Mouse (Mus musculus): Measurements from ENCODE around the gene Hist1h4f. TPM values are rescaled to one million over a fixed set of nuclear protein-coding genes. Genes with fewer than 3 reads are reported as not detected.

The Hist1h4f gene
- polyA plus RNA-seq, 1 experiment from 2014 or later = 1.1 TPM

- peak overlapping the region; percentile 97 for H3K27ac ChIP-seq (ENCODE audit: low read depth)
- H3K9me3 ChIP-seq (ENCODE audit: low read length) = no peaks in the 10 kb centered on the region
- ATAC-seq = peak; percentile 77
- peak; percentile 89 for DNase-seq
- peak overlapping the region; percentile 64 for H3K4me3 ChIP-seq (ENCODE audit: low read depth, low read length)
- no peaks in the 10 kb centered on the region for H3K27me3 ChIP-seq (ENCODE audit: insufficient read depth, low read length)
- H3K36me3 ChIP-seq (replicated peaks; ENCODE audit: insufficient read depth, low read length) = no peaks in the 10 kb centered on the region
- under 1% methylated on average over 54 of the region's 54 CpGs for WGBS (ENCODE audit: insufficient replicate concordance)
- peak overlapping the region; percentile 90 for H3K4me2 ChIP-seq (ENCODE audit: low read depth, low read length)
- no peak for TF ChIP-seq CTCF (IDR thresholded peaks at IDR 0.05; ENCODE audit: low read depth)
- TF ChIP-seq EP300 (IDR thresholded peaks at IDR 0.05; ENCODE audit: low read depth) = peak; percentile 88
- H3K4me1 ChIP-seq (ENCODE audit: insufficient read depth) = peaks cover 15% of the 10 kb centered on the region
- H3K9ac ChIP-seq (replicated peaks) = peak overlapping the region; percentile 83
Measured at GRCm38 (mm10) chr13:23554925-23555838, 3.7 kb upstream of the Hist1h4f start.

GRCm38 (mm10) chr13:23554393-23554792 lies 2.9 kb upstream of the Hist1h4f start:
- peaks cover 15% of the 10 kb centered on the region for H3K4me1 ChIP-seq (ENCODE audit: insufficient read depth)

GRCm38 (mm10) chr13:23552962-23553361 lies 1.5 kb upstream of the Hist1h4f start, which contains the start of gene Hist1h1d:
Gene Hist1h1d, plus strand, starts transcription at chr13:23553262.
- Histone ChIP-seq H3K4me2 (ENCODE audit: low read depth, low read length) (peak within 1 kb of the TSS; percentile 90), H3K36me3 (replicated peaks; ENCODE audit: insufficient read depth, low read length) (no peaks in the 10 kb centered on the region), H3K27me3 (ENCODE audit: insufficient read depth, low read length) (no peaks in the 10 kb centered on the region), H3K9ac (replicated peaks) (peak within 1 kb of the TSS; percentile 64; the same call in 1 of the 2 replicates), H3K9me3 (ENCODE audit: low read length) (no peaks in the 10 kb centered on the region), H3K4me1 (ENCODE audit: insufficient read depth) (peaks cover 15% of the 10 kb centered on the region), H3K27ac (ENCODE audit: low read depth) (peak within 1 kb of the TSS; percentile 97), H3K4me3 (ENCODE audit: low read depth, low read length) (peak within 1 kb of the TSS; percentile 48; the same call in 1 of the 2 replicates)
- no peak for TF ChIP-seq CTCF (IDR thresholded peaks at IDR 0.05; ENCODE audit: low read depth)
- DNase-seq (no peak), ATAC-seq (no peak)

More at GRCm38 (mm10) chr13:23554393-23554792, 2.9 kb upstream of the Hist1h4f start:
- H3K27me3 ChIP-seq (ENCODE audit: insufficient read depth, low read length) = no peaks in the 10 kb centered on the region
- no peaks in the 10 kb centered on the region for H3K36me3 ChIP-seq (replicated peaks; ENCODE audit: insufficient read depth, low read length)
- peak overlapping the region; percentile 83 for H3K9ac ChIP-seq (replicated peaks)
- H3K9me3 ChIP-seq (ENCODE audit: low read length) = no peaks in the 10 kb centered on the region
- H3K27ac ChIP-seq (ENCODE audit: low read depth) = peak overlapping the region; percentile 97
- WGBS (ENCODE audit: insufficient replicate concordance) = 18% methylated on average over 9 of the region's 9 CpGs
- TF ChIP-seq EP300 (IDR thresholded peaks at IDR 0.05; ENCODE audit: low read depth) (no peak), CTCF (IDR thresholded peaks at IDR 0.05; ENCODE audit: low read depth) (no peak)
- ATAC-seq = no peak
- H3K4me3 ChIP-seq (ENCODE audit: low read depth, low read length) = peak overlapping the region; percentile 64
- no peak for DNase-seq
- H3K4me2 ChIP-seq (ENCODE audit: low read depth, low read length) = peak overlapping the region; percentile 90

- TF ChIP-seq EP300 (IDR thresholded peaks at IDR 0.05; ENCODE audit: low read depth) = no peak
- TF ChIP-seq CTCF (IDR thresholded peaks at IDR 0.05; ENCODE audit: low read depth) = no peak
- 42% methylated on average over 8 of the region's 8 CpGs for WGBS (ENCODE audit: insufficient replicate concordance)
- H3K27ac ChIP-seq (ENCODE audit: low read depth) = peak overlapping the region; percentile 93
- peak overlapping the region; percentile 64 for H3K9ac ChIP-seq (replicated peaks)
- H3K36me3 ChIP-seq (replicated peaks; ENCODE audit: insufficient read depth, low read length) = no peaks in the 10 kb centered on the region
- DNase-seq (no peak), ATAC-seq (no peak)
- H3K4me1 ChIP-seq (ENCODE audit: insufficient read depth) = peaks cover 15% of the 10 kb centered on the region
- peak overlapping the region; percentile 64 for H3K4me2 ChIP-seq (ENCODE audit: low read depth, low read length)
- H3K27me3 ChIP-seq (ENCODE audit: insufficient read depth, low read length) = no peaks in the 10 kb centered on the region
- peak overlapping the region; percentile 48 for H3K4me3 ChIP-seq (ENCODE audit: low read depth, low read length)
- no peaks in the 10 kb centered on the region for H3K9me3 ChIP-seq (ENCODE audit: low read length)
Measured at GRCm38 (mm10) chr13:23551931-23552914, 775 bp upstream of the Hist1h4f start.

GRCm38 (mm10) chr13:23550761-23551145 lies 695 bp downstream of the Hist1h4f start:
- ATAC-seq (no peak), DNase-seq (peak; percentile 21)
- TF ChIP-seq EP300 (IDR thresholded peaks at IDR 0.05; ENCODE audit: low read depth) (no peak), CTCF (IDR thresholded peaks at IDR 0.05; ENCODE audit: low read depth) (no peak)
- Histone ChIP-seq H3K36me3 (replicated peaks; ENCODE audit: insufficient read depth, low read length) (no peaks in the 10 kb centered on the region), H3K27ac (ENCODE audit: low read depth) (peak overlapping the region; percentile 93), H3K27me3 (ENCODE audit: insufficient read depth, low read length) (no peaks in the 10 kb centered on the region), H3K9me3 (ENCODE audit: low read length) (no peaks in the 10 kb centered on the region), H3K4me2 (ENCODE audit: low read depth, low read length) (peak overlapping the region; percentile 64), H3K9ac (replicated peaks) (peak overlapping the region; percentile 64), H3K4me1 (ENCODE audit: insufficient read depth) (peaks cover 13% of the 10 kb centered on the region), H3K4me3 (ENCODE audit: low read depth, low read length) (peak overlapping the region; percentile 48)
- WGBS (ENCODE audit: insufficient replicate concordance) = 6% methylated on average over 3 of the region's 3 CpGs

All from liver, postnatal 0 days (tissue).